Mouse (Mus musculus) hindbrain, embryonic 15.5 days (tissue): ENCODE data around the gene Ica1. TPM values are rescaled to one million over a fixed set of nuclear protein-coding genes. Genes with fewer than 3 reads are reported as not detected.
A peak's percentile ranks its signal among the peaks of the same experiment; 100 is the strongest.

Source experiments
- ATAC-seq: fragments of 200-750 bp; cut with Nextera tagmentation; 2 replicates; pipeline ENCODE4 v1.8.0; 2017; ENCODE audit warnings: low read depth, moderate number of reproducible peaks, moderate TSS enrichment; ENCODE audit not compliant: low FRiP score
- H3K27ac ChIP-seq: fragments of 300-500 bp; sonication (generic); replicated peaks from 2 replicates; pipeline ENCODE4 v1.5.1; 2015; ENCODE audit warnings: mild to moderate bottlenecking, inconsistent platforms
- H3K27me3 ChIP-seq: fragments of 300-500 bp; sonication (generic); 2 replicates; pipeline ENCODE4 v1.6.1; 2015; ENCODE audit warnings: control low read depth, inconsistent platforms
- H3K36me3 ChIP-seq: fragments of 300-500 bp; sonication (generic); 2 replicates; pipeline ENCODE4 v1.6.1; 2015; ENCODE audit warnings: control low read depth, inconsistent platforms
- H3K4me1 ChIP-seq: fragments of 300-500 bp; sonication (generic); replicated peaks from 2 replicates; pipeline ENCODE4 v1.6.1; 2015; ENCODE audit warnings: control low read depth, inconsistent platforms
- H3K4me2 ChIP-seq: fragments of 300-500 bp; sonication (generic); 2 replicates; pipeline ENCODE4 v1.6.1; 2015; ENCODE audit warnings: moderate library complexity, mild to moderate bottlenecking, inconsistent platforms
- H3K4me3 ChIP-seq: fragments of 300-500 bp; sonication (generic); 2 replicates; pipeline ENCODE4 v1.5.1; 2015; ENCODE audit warnings: mild to moderate bottlenecking, inconsistent platforms
- H3K9ac ChIP-seq: fragments of 300-500 bp; sonication (generic); 2 replicates; pipeline ENCODE4 v1.6.1; 2015; ENCODE audit warnings: inconsistent platforms
- H3K9me3 ChIP-seq: fragments of 300-500 bp; sonication (generic); 2 replicates; pipeline ENCODE4 v1.6.1; 2016; ENCODE audit warnings: control low read depth, inconsistent platforms
- whole genome bisulfite sequencing: fragments of 180-500 bp; shearing (Covaris S2); methylation state at CpG from one replicate; pipeline ENCODE4 v1.1.7; 2015; 5-methylcytosine and 5-hydroxymethylcytosine counted together
- polyA plus RNA-seq: library from polyadenylated mRNA; unstranded; fragments of >200 nt; fragmentation: Nextera tagmentation; extraction: Ambion mirVana; gene quantifications from 2 replicates; pipeline ENCODE4 v1.2.1, GENCODE M21; 2015

Gene Ica1
- polyA plus RNA-seq, 1 experiment from 2014 or later, result 71.3 TPM

DNA sequence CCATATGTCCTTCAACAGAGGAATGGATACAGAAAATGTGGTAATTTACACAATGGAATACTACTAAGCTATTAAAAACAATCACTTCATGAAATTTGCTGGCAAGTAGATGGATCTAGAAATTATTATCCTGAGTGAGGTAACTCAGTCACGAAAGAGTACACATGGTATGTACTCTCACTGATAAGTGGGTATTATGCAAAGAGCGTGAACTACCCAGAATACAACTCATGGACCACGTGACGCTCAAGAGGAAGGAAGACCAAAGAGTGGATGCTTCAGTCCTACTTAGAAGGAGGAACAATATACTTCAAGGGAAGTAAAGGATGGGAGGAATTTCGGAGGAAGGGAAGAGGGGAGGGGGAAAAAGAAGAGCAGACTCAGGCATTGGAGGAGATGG, 11.6 kb downstream of the Ica1 start:
- 92% methylated on average over 5 of the region's 5 CpGs for WGBS
- Histone ChIP-seq H3K36me3 (no peaks in the 10 kb centered on the region), H3K9me3 (no peaks in the 10 kb centered on the region), H3K27ac (no peak overlapping the region), H3K4me2 (no peak overlapping the region), H3K9ac (no peak overlapping the region), H3K27me3 (no peaks in the 10 kb centered on the region), H3K4me3 (no peak overlapping the region), H3K4me1 (peaks cover 6% of the 10 kb centered on the region)
- ATAC-seq, result no peak

GRCm38 (mm10) chr6:8765801-8766200, 12.5 kb downstream of the Ica1 start:
- Histone ChIP-seq H3K9me3 (no peaks in the 10 kb centered on the region), H3K4me3 (no peak overlapping the region), H3K36me3 (no peaks in the 10 kb centered on the region), H3K27me3 (no peaks in the 10 kb centered on the region), H3K4me2 (no peak overlapping the region), H3K27ac (no peak overlapping the region), H3K4me1 (peaks cover 4% of the 10 kb centered on the region), H3K9ac (no peak overlapping the region)
- WGBS, result 93% methylated on average over 3 of the region's 3 CpGs
- ATAC-seq, result no peak

GRCm38 (mm10) chr6:8765064-8765463, 13.2 kb downstream of the Ica1 start:
- H3K27me3 ChIP-seq, result no peaks in the 10 kb centered on the region
- H3K9ac ChIP-seq, result no peak overlapping the region
- no peak overlapping the region for H3K4me2 ChIP-seq
- no peaks in the 10 kb centered on the region for H3K9me3 ChIP-seq
- ATAC-seq, result no peak
- no peaks in the 10 kb centered on the region for H3K36me3 ChIP-seq
- H3K4me1 ChIP-seq, result no peaks in the 10 kb centered on the region; the same call in 1 of the 2 replicates
- H3K4me3 ChIP-seq, result no peak overlapping the region
- H3K27ac ChIP-seq, result no peak overlapping the region
- 79% methylated on average over 1 of the region's 1 CpGs for WGBS

GRCm38 (mm10) chr6:8760708-8761294, 17.5 kb downstream of the Ica1 start:
- WGBS, result 87% methylated on average over 5 of the region's 5 CpGs
- Histone ChIP-seq H3K4me1 (no peaks in the 10 kb centered on the region), H3K9ac (no peak overlapping the region), H3K27ac (no peak overlapping the region), H3K27me3 (no peaks in the 10 kb centered on the region), H3K4me3 (no peak overlapping the region), H3K4me2 (no peak overlapping the region), H3K9me3 (no peaks in the 10 kb centered on the region), H3K36me3 (no peaks in the 10 kb centered on the region)
- ATAC-seq, result no peak

- Histone ChIP-seq H3K4me2 (no peak overlapping the region), H3K27ac (no peak overlapping the region), H3K4me1 (no peaks in the 10 kb centered on the region), H3K9ac (no peak overlapping the region), H3K27me3 (no peaks in the 10 kb centered on the region), H3K9me3 (no peaks in the 10 kb centered on the region), H3K4me3 (no peak overlapping the region), H3K36me3 (no peaks in the 10 kb centered on the region)
- 89% methylated on average over 1 of the region's 1 CpGs for WGBS
- no peak for ATAC-seq
These were observed 18.4 kb downstream of the Ica1 start for GRCm38 (mm10) chr6:8759901-8760300.

DNA sequence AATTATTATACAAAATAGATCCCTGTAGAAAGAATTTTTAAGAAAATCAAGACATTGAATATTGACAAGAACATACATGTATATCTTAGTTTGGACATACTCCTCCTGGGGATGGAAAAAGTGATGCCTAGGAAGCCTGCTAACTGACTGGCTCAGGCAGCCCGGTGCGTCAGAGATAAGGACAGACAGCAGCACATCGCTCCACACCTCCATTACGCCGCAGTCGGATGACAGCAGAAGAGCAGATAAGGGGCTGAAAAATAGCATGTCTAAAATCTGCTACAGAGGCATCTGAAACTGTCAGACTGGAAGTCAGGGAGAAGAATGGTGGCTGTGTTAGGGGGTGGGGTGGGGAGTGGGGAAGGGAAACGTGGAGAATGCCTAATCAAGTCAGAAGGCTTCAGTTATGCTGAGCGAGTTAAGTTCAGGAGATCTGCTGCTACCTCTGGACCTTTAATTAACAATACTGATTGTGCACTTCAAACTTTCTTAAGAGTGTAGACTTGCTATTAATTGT, 22.5 kb downstream of the Ica1 start:
- Histone ChIP-seq H3K9me3 (no peaks in the 10 kb centered on the region), H3K9ac (no peak overlapping the region), H3K4me1 (no peaks in the 10 kb centered on the region), H3K4me2 (no peak overlapping the region), H3K27ac (no peak overlapping the region), H3K36me3 (0 out of 2 replicates have a peak, but pooled peaks cover 4% of the 10 kb centered on the region), H3K27me3 (no peaks in the 10 kb centered on the region), H3K4me3 (no peak overlapping the region)
- WGBS, result 70% methylated on average over 8 of the region's 8 CpGs
- peak; percentile 54 for ATAC-seq

DNA sequence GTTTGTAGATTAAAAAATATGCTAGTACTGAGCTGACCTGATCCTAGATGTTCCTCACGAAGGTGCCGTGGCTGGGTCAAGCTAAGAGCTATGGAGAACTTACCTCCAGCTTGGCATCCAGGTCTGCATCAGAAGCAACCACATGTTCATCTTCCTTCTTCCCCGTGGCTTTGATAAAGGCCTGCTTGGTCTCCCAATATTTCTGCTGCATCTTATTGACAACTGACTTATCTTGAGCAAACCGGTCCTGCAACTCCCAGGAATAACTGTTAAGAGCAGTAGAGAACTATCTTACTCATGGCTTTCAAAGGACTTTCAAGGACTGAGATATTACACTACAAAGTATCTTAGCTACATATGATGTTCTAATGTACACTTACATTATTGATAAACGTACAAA, 23.8 kb downstream of the Ica1 start:
- no peaks in the 10 kb centered on the region for H3K27me3 ChIP-seq
- ATAC-seq, result no peak
- 95% methylated on average over 5 of the region's 5 CpGs for WGBS

DNA sequence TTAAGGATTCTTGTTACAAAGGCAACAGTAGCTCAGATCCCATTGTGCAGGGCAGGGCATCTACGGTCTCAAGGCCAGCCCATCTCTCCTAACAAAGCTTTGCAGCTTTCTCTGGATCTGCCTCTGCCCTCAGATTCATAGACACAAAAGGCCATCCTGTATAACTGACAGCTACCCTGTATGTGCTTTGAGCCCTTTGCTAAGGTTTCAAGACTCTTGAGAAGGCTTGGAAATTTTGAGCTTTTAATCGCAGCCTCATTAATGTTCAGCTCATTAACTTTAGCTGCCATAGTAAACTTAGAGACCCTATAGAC, 24.6 kb downstream of the Ica1 start:
- no peak overlapping the region for H3K9ac ChIP-seq
- H3K36me3 ChIP-seq, result peaks cover 18% of the 10 kb centered on the region; the same call in 1 of the 2 replicates
- H3K4me3 ChIP-seq, result no peak overlapping the region
- no peak overlapping the region for H3K27ac ChIP-seq
- H3K9me3 ChIP-seq, result no peaks in the 10 kb centered on the region
- ATAC-seq, result no peak
- no peaks in the 10 kb centered on the region for H3K4me1 ChIP-seq
- H3K4me2 ChIP-seq, result no peak overlapping the region
- no peaks in the 10 kb centered on the region for H3K27me3 ChIP-seq
- WGBS, result 52% methylated on average over 2 of the region's 2 CpGs

More for the DNA sequence above, 23.8 kb downstream of the Ica1 start:
- no peaks in the 10 kb centered on the region for H3K9me3 ChIP-seq
- H3K9ac ChIP-seq, result no peak overlapping the region
- peaks cover 16% of the 10 kb centered on the region; the same call in 1 of the 2 replicates for H3K36me3 ChIP-seq
- no peak overlapping the region for H3K27ac ChIP-seq
- H3K4me3 ChIP-seq, result no peak overlapping the region
- H3K4me2 ChIP-seq, result no peak overlapping the region
- no peaks in the 10 kb centered on the region for H3K4me1 ChIP-seq

GRCm38 (mm10) chr6:8752984-8753722, 25.1 kb downstream of the Ica1 start:
- Histone ChIP-seq H3K4me3 (no peak overlapping the region), H3K9me3 (no peaks in the 10 kb centered on the region), H3K27ac (no peak overlapping the region), H3K4me2 (no peak overlapping the region), H3K36me3 (peaks cover 18% of the 10 kb centered on the region; the same call in 1 of the 2 replicates), H3K9ac (no peak overlapping the region), H3K27me3 (no peaks in the 10 kb centered on the region), H3K4me1 (no peaks in the 10 kb centered on the region)
- ATAC-seq, result no peak
- 86% methylated on average over 6 of the region's 6 CpGs for WGBS

DNA sequence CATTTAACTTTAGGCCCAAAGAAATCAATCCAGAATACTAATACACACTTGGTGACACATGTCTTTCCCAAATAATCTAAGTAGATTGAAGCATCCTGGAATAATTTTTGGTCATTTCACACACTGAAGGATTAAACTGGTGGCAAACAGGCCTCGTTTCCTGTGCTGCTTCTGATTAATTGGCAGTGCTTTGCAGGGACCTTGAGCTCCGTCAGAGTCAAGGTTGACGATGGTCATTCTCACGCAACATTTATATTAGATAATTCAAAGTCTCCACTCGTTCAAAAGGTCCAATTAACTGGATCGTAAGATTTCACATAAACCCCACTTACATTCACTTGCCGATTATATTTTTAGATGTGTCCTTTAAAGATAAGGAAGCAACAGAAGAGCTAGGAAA, 33.4 kb downstream of the Ica1 start:
- WGBS, result 86% methylated on average over 7 of the region's 7 CpGs
- no peak overlapping the region for H3K9ac ChIP-seq

DNA sequence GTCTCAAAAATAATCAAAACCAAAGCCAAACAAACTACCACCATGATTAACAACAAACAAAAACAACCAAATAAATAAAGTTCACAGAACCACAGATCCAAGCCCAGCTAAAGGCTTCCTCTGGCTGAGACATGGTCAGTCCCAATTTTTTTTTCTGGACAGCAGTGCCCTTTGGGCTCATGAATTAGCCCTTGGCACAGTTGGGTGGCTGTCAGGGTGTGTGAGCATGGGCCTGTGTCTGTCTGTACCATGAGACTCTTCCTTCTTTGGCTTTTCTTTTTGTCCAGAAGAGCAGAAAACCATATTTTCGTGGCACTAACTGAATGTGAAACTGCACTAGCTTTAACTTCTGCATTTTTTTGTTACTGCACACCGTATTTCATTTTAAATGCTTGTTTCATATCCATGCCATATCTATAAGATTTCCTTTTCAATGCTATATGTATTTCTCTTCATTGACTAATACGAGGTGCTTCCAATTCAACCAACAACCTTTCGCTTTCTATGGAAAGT, 34.0 kb downstream of the Ica1 start:
- H3K9ac ChIP-seq, result no peak overlapping the region
- no peak overlapping the region for H3K27ac ChIP-seq
- H3K4me2 ChIP-seq, result no peak overlapping the region
- peaks cover 3% of the 10 kb centered on the region; the same call in 1 of the 2 replicates for H3K36me3 ChIP-seq
- no peaks in the 10 kb centered on the region for H3K9me3 ChIP-seq
- no peaks in the 10 kb centered on the region for H3K4me1 ChIP-seq
- no peak overlapping the region for H3K4me3 ChIP-seq
- WGBS, result 92% methylated on average over 4 of the region's 4 CpGs
- H3K27me3 ChIP-seq, result no peaks in the 10 kb centered on the region
- ATAC-seq, result no peak

More for the DNA sequence above, 33.4 kb downstream of the Ica1 start:
- Histone ChIP-seq H3K9me3 (no peaks in the 10 kb centered on the region), H3K36me3 (peaks cover 9% of the 10 kb centered on the region; the same call in 1 of the 2 replicates), H3K4me3 (no peak overlapping the region), H3K4me2 (no peak overlapping the region), H3K4me1 (no peaks in the 10 kb centered on the region), H3K27ac (no peak overlapping the region), H3K27me3 (no peaks in the 10 kb centered on the region)
- no peak for ATAC-seq

DNA sequence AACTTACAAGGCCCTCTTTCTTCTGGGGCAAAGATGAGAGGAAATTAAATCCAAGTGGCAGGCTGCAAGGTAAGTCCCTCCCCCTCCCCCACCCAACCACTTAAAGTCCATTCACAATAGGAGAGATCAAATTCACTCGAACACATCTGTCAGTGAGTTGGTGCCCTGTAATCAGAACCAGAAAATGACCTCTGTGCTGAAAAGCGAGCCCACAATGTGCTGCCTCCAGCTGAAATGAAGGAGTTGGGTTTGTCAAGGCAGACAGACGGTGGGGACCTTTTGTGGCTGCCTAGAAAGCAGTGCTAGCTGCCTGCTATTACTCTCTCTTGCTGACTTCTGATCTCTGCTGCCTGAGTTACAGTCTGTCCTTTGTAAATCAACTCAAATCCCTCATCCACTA, 35.8 kb downstream of the Ica1 start:
- no peak for ATAC-seq
- Histone ChIP-seq H3K9me3 (no peaks in the 10 kb centered on the region), H3K27ac (no peak overlapping the region), H3K4me3 (no peak overlapping the region), H3K4me1 (no peaks in the 10 kb centered on the region), H3K9ac (no peak overlapping the region), H3K27me3 (no peaks in the 10 kb centered on the region), H3K36me3 (peaks cover 3% of the 10 kb centered on the region; the same call in 1 of the 2 replicates), H3K4me2 (no peak overlapping the region)
- WGBS, result 28% methylated on average over 3 of the region's 3 CpGs
